Mouse (Mus musculus): ENCODE data around the gene Slc30a5. TPM values are rescaled to one million over a fixed set of nuclear protein-coding genes. Genes with fewer than 3 reads are reported as not detected.
"Not testable (repeated sequence)": the region's sequence is repeated elsewhere in the genome, so short reads cannot be mapped to it uniquely, and the experiment has no call there.

Slc30a5 gene
- total RNA-seq, 1 experiment from 2014 or later = 92.8 TPM

- no peak for ATAC-seq (replicated peaks; ENCODE audit: insufficient number of reproducible peaks, low FRiP score, low TSS enrichment, poor library complexity, severe bottlenecking)
Measured at GRCm38 (mm10) chr13:100846254-100846653, 13.0 kb upstream of the Slc30a5 start.

- ATAC-seq (replicated peaks; ENCODE audit: insufficient number of reproducible peaks, low FRiP score, low TSS enrichment, poor library complexity, severe bottlenecking) = no peak
Measured at GRCm38 (mm10) chr13:100843944-100844343, 10.7 kb upstream of the Slc30a5 start.

- ATAC-seq (replicated peaks; ENCODE audit: insufficient number of reproducible peaks, low FRiP score, low TSS enrichment, poor library complexity, severe bottlenecking) = no peak
Measured at GRCm38 (mm10) chr13:100843016-100843725, 9.9 kb upstream of the Slc30a5 start.

GRCm38 (mm10) chr13:100841741-100842140, 8.5 kb upstream of the Slc30a5 start:
- no peak for ATAC-seq (replicated peaks; ENCODE audit: insufficient number of reproducible peaks, low FRiP score, low TSS enrichment, poor library complexity, severe bottlenecking)

- no peak for ATAC-seq (replicated peaks; ENCODE audit: insufficient number of reproducible peaks, low FRiP score, low TSS enrichment, poor library complexity, severe bottlenecking)
Measured at GRCm38 (mm10) chr13:100834777-100835176, 1.6 kb upstream of the Slc30a5 start.

GRCm38 (mm10) chr13:100833640-100834002, 394 bp upstream of the Slc30a5 start:
- no peak for ATAC-seq (replicated peaks; ENCODE audit: insufficient number of reproducible peaks, low FRiP score, low TSS enrichment, poor library complexity, severe bottlenecking)

- ATAC-seq (replicated peaks; ENCODE audit: insufficient number of reproducible peaks, low FRiP score, low TSS enrichment, poor library complexity, severe bottlenecking) = no peak
Measured at GRCm38 (mm10) chr13:100832188-100832587, 1.0 kb downstream of the Slc30a5 start.

GRCm38 (mm10) chr13:100831123-100831522, 2.1 kb downstream of the Slc30a5 start:
- ATAC-seq (replicated peaks; ENCODE audit: insufficient number of reproducible peaks, low FRiP score, low TSS enrichment, poor library complexity, severe bottlenecking) = no peak

GRCm38 (mm10) chr13:100825627-100826410, 7.4 kb downstream of the Slc30a5 start:
- no peak for ATAC-seq (replicated peaks; ENCODE audit: insufficient number of reproducible peaks, low FRiP score, low TSS enrichment, poor library complexity, severe bottlenecking)

- no peak for ATAC-seq (replicated peaks; ENCODE audit: insufficient number of reproducible peaks, low FRiP score, low TSS enrichment, poor library complexity, severe bottlenecking)
Measured at GRCm38 (mm10) chr13:100824916-100825315, 8.3 kb downstream of the Slc30a5 start.

GRCm38 (mm10) chr13:100824306-100824705, 8.9 kb downstream of the Slc30a5 start:
- ATAC-seq (replicated peaks; ENCODE audit: insufficient number of reproducible peaks, low FRiP score, low TSS enrichment, poor library complexity, severe bottlenecking) = peak; percentile 75

GRCm38 (mm10) chr13:100823863-100824262, 9.4 kb downstream of the Slc30a5 start:
- no peak for ATAC-seq (replicated peaks; ENCODE audit: insufficient number of reproducible peaks, low FRiP score, low TSS enrichment, poor library complexity, severe bottlenecking)

GRCm38 (mm10) chr13:100814451-100814850, 18.8 kb downstream of the Slc30a5 start:
- no peak for ATAC-seq (replicated peaks; ENCODE audit: insufficient number of reproducible peaks, low FRiP score, low TSS enrichment, poor library complexity, severe bottlenecking)

GRCm38 (mm10) chr13:100805776-100806175, 27.5 kb downstream of the Slc30a5 start:
- no peak for ATAC-seq (replicated peaks; ENCODE audit: insufficient number of reproducible peaks, low FRiP score, low TSS enrichment, poor library complexity, severe bottlenecking)

- no peak for ATAC-seq (replicated peaks; ENCODE audit: insufficient number of reproducible peaks, low FRiP score, low TSS enrichment, poor library complexity, severe bottlenecking)
Measured at GRCm38 (mm10) chr13:100797171-100797570, 36.1 kb downstream of the Slc30a5 start.

- no peak for ATAC-seq (replicated peaks; ENCODE audit: insufficient number of reproducible peaks, low FRiP score, low TSS enrichment, poor library complexity, severe bottlenecking)
Measured at GRCm38 (mm10) chr13:100789083-100789482, 44.1 kb downstream of the Slc30a5 start.

- not testable (repeated sequence) for ATAC-seq (replicated peaks; ENCODE audit: insufficient number of reproducible peaks, low FRiP score, low TSS enrichment, poor library complexity, severe bottlenecking)
Measured at GRCm38 (mm10) chr13:100788057-100788456, 45.2 kb downstream of the Slc30a5 start.

GRCm38 (mm10) chr13:100787316-100788010, 45.8 kb downstream of the Slc30a5 start:
- no peak for ATAC-seq (replicated peaks; ENCODE audit: insufficient number of reproducible peaks, low FRiP score, low TSS enrichment, poor library complexity, severe bottlenecking)

- peak; percentile 96 for ATAC-seq (replicated peaks; ENCODE audit: insufficient number of reproducible peaks, low FRiP score, low TSS enrichment, poor library complexity, severe bottlenecking)
Measured at GRCm38 (mm10) chr13:100786414-100786867, 46.8 kb downstream of the Slc30a5 start, which contains the start of gene Ccnb1. Ccnb1 (minus strand) TSS chr13:100786570.
